Mouse (Mus musculus): ENCODE measurements around the gene Ebf1. TPM values are rescaled to one million over a fixed set of nuclear protein-coding genes. Genes with fewer than 3 reads are reported as not detected.

The Ebf1 gene
- polyA plus RNA-seq, 1 experiment from 2014 or later, result 16.2 TPM

GRCm38 (mm10) chr11:44616078-44616787, 884 bp upstream of the Ebf1 start:
- WGBS, result 7% methylated on average over 18 of the region's 18 CpGs
- H3K4me2 ChIP-seq (ENCODE audit: low read depth, low read length), result peak overlapping the region; percentile 79
- H3K9me3 ChIP-seq (replicated peaks; ENCODE audit: control insufficient read depth, low read length), result no peaks in the 10 kb centered on the region
- peak overlapping the region; percentile 69 for H3K4me3 ChIP-seq (ENCODE audit: low read length)
- H3K9ac ChIP-seq (ENCODE audit: low read length), result peak overlapping the region; percentile 74
- peaks cover 55% of the 10 kb centered on the region for H3K27me3 ChIP-seq (ENCODE audit: control insufficient read depth, insufficient read depth, low read length)
- no peaks in the 10 kb centered on the region for H3K36me3 ChIP-seq (ENCODE audit: control insufficient read depth, insufficient read depth)
- no peak for ATAC-seq (replicated peaks; ENCODE audit: extremely low read depth, insufficient read depth, low FRiP score)
- peaks cover 22% of the 10 kb centered on the region for H3K4me1 ChIP-seq (ENCODE audit: control insufficient read depth, insufficient read depth, low read length)
- H3K27ac ChIP-seq (ENCODE audit: low read length), result peak overlapping the region; percentile 74

- Histone ChIP-seq H3K9me3 (replicated peaks; ENCODE audit: control insufficient read depth, low read length) (no peaks in the 10 kb centered on the region), H3K27me3 (ENCODE audit: control insufficient read depth, insufficient read depth, low read length) (peaks cover 52% of the 10 kb centered on the region), H3K4me3 (ENCODE audit: low read length) (peak overlapping the region; percentile 69), H3K4me2 (ENCODE audit: low read depth, low read length) (peak overlapping the region; percentile 79), H3K27ac (ENCODE audit: low read length) (peak overlapping the region; percentile 85), H3K36me3 (ENCODE audit: control insufficient read depth, insufficient read depth) (no peaks in the 10 kb centered on the region), H3K9ac (ENCODE audit: low read length) (peak overlapping the region; percentile 84), H3K4me1 (ENCODE audit: control insufficient read depth, insufficient read depth, low read length) (peaks cover 17% of the 10 kb centered on the region)
- WGBS, result under 1% methylated on average over 55 of the region's 55 CpGs
- 0 out of 2 replicates have a peak, but pooled peaks have one; percentile 7 for ATAC-seq (replicated peaks; ENCODE audit: extremely low read depth, insufficient read depth, low FRiP score)
Observed at GRCm38 (mm10) chr11:44617734-44618586, 843 bp downstream of the Ebf1 start.

GRCm38 (mm10) chr11:44619131-44619886, 2.2 kb downstream of the Ebf1 start:
- Histone ChIP-seq H3K4me1 (ENCODE audit: control insufficient read depth, insufficient read depth, low read length) (peaks cover 12% of the 10 kb centered on the region), H3K4me3 (ENCODE audit: low read length) (peak overlapping the region; percentile 49), H3K36me3 (ENCODE audit: control insufficient read depth, insufficient read depth) (no peaks in the 10 kb centered on the region), H3K27ac (ENCODE audit: low read length) (no peak overlapping the region; the same call in 1 of the 2 replicates), H3K4me2 (ENCODE audit: low read depth, low read length) (peak overlapping the region; percentile 67), H3K27me3 (ENCODE audit: control insufficient read depth, insufficient read depth, low read length) (peaks cover 43% of the 10 kb centered on the region), H3K9me3 (replicated peaks; ENCODE audit: control insufficient read depth, low read length) (no peaks in the 10 kb centered on the region), H3K9ac (ENCODE audit: low read length) (peak overlapping the region; percentile 65)
- no peak for ATAC-seq (replicated peaks; ENCODE audit: extremely low read depth, insufficient read depth, low FRiP score)
- WGBS, result 3% methylated on average over 15 of the region's 15 CpGs

DNA sequence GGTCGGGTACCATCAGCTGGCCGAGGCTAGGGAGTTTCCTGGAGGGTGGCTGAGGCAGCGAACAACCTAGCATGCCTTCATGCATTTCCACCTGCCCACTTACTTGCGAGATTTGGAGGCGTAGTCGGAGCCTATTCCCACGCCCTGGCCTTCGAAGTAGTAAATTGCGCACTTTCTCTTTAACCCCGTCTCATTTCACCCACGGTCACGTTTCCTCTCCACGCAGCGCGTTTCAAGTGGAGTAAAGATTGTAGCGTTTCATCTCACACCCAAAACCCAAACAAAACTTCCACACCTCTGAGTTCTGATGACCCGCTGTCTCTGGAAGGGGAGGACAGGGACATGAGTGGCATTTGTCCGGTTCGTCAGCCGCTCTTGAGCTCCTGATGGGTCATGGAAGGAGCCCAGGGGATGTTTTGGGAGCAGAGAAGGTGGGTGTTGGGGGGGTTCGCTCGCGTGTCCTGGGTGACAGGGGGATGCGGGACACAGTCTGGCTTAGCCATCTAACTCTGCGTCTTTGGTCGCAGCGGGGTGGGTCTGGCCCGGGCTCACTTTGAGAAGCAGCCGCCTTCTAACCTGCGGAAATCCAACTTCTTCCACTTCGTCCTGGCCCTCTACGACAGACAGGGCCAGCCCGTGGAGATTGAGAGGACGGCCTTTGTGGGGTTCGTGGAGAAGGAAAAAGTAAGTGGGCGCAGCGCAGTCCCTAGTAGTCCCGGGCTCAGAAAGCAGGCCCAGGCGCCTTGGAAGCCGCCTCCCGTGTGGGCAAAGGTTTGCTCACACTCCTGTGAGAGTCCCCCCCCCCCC, 3.0 kb downstream of the Ebf1 start:
- Histone ChIP-seq H3K27ac (ENCODE audit: low read length) (peak overlapping the region; percentile 21; the same call in 1 of the 2 replicates), H3K4me3 (ENCODE audit: low read length) (peak overlapping the region; percentile 49), H3K27me3 (ENCODE audit: control insufficient read depth, insufficient read depth, low read length) (peaks cover 39% of the 10 kb centered on the region), H3K4me2 (ENCODE audit: low read depth, low read length) (peak overlapping the region; percentile 67), H3K9ac (ENCODE audit: low read length) (peak overlapping the region; percentile 53), H3K9me3 (replicated peaks; ENCODE audit: control insufficient read depth, low read length) (no peaks in the 10 kb centered on the region), H3K4me1 (ENCODE audit: control insufficient read depth, insufficient read depth, low read length) (peaks cover 12% of the 10 kb centered on the region), H3K36me3 (ENCODE audit: control insufficient read depth, insufficient read depth) (no peaks in the 10 kb centered on the region)
- 7% methylated on average over 41 of the region's 41 CpGs for WGBS
- no peak for ATAC-seq (replicated peaks; ENCODE audit: extremely low read depth, insufficient read depth, low FRiP score)

GRCm38 (mm10) chr11:44620694-44621446, 3.8 kb downstream of the Ebf1 start:
- no peak for ATAC-seq (replicated peaks; ENCODE audit: extremely low read depth, insufficient read depth, low FRiP score)
- WGBS, result 47% methylated on average over 19 of the region's 19 CpGs
- peak overlapping the region; percentile 49 for H3K4me3 ChIP-seq (ENCODE audit: low read length)
- H3K36me3 ChIP-seq (ENCODE audit: control insufficient read depth, insufficient read depth), result no peaks in the 10 kb centered on the region
- H3K4me1 ChIP-seq (ENCODE audit: control insufficient read depth, insufficient read depth, low read length), result peaks cover 12% of the 10 kb centered on the region
- peaks cover 32% of the 10 kb centered on the region for H3K27me3 ChIP-seq (ENCODE audit: control insufficient read depth, insufficient read depth, low read length)
- H3K9ac ChIP-seq (ENCODE audit: low read length), result peak overlapping the region; percentile 53
- peak overlapping the region; percentile 10; the same call in 1 of the 2 replicates for H3K27ac ChIP-seq (ENCODE audit: low read length)
- H3K9me3 ChIP-seq (replicated peaks; ENCODE audit: control insufficient read depth, low read length), result no peaks in the 10 kb centered on the region
- H3K4me2 ChIP-seq (ENCODE audit: low read depth, low read length), result peak overlapping the region; percentile 67

- WGBS, result 69% methylated on average over 10 of the region's 10 CpGs
- ATAC-seq (replicated peaks; ENCODE audit: extremely low read depth, insufficient read depth, low FRiP score), result no peak
- Histone ChIP-seq H3K4me3 (ENCODE audit: low read length) (no peak overlapping the region), H3K9ac (ENCODE audit: low read length) (no peak overlapping the region), H3K4me1 (ENCODE audit: control insufficient read depth, insufficient read depth, low read length) (peaks cover 11% of the 10 kb centered on the region), H3K27ac (ENCODE audit: low read length) (0 out of 2 replicates have a peak overlapping the region, but pooled peaks have one; percentile 7), H3K27me3 (ENCODE audit: control insufficient read depth, insufficient read depth, low read length) (peaks cover 28% of the 10 kb centered on the region), H3K36me3 (ENCODE audit: control insufficient read depth, insufficient read depth) (no peaks in the 10 kb centered on the region), H3K9me3 (replicated peaks; ENCODE audit: control insufficient read depth, low read length) (no peaks in the 10 kb centered on the region), H3K4me2 (ENCODE audit: low read depth, low read length) (no peak overlapping the region; the same call in 1 of the 2 replicates)
Observed at GRCm38 (mm10) chr11:44621615-44622014, 4.5 kb downstream of the Ebf1 start.

- no peak for ATAC-seq (replicated peaks; ENCODE audit: extremely low read depth, insufficient read depth, low FRiP score)
- Histone ChIP-seq H3K9me3 (replicated peaks; ENCODE audit: control insufficient read depth, low read length) (no peaks in the 10 kb centered on the region), H3K36me3 (ENCODE audit: control insufficient read depth, insufficient read depth) (no peaks in the 10 kb centered on the region), H3K9ac (ENCODE audit: low read length) (no peak overlapping the region), H3K27ac (ENCODE audit: low read length) (0 out of 2 replicates have a peak overlapping the region, but pooled peaks have one; percentile 7), H3K4me1 (ENCODE audit: control insufficient read depth, insufficient read depth, low read length) (peaks cover 6% of the 10 kb centered on the region; the same call in 1 of the 2 replicates), H3K4me2 (ENCODE audit: low read depth, low read length) (peak overlapping the region; percentile 21; the same call in 1 of the 2 replicates), H3K4me3 (ENCODE audit: low read length) (no peak overlapping the region), H3K27me3 (ENCODE audit: control insufficient read depth, insufficient read depth, low read length) (peaks cover 24% of the 10 kb centered on the region)
- WGBS, result 45% methylated on average over 11 of the region's 11 CpGs
Observed at GRCm38 (mm10) chr11:44622023-44622731, 5.1 kb downstream of the Ebf1 start.
